Mouse (Mus musculus) CH12.LX (cell line): ENCODE data around the gene Calhm1.
A peak's percentile ranks its signal among the peaks of the same experiment; 100 is the strongest.

Experiments used
- CTCF ChIP-seq, 2 experiments: IDR thresholded peaks in 1 of 2; conservative IDR thresholded peaks in 1 of 2; 2 replicates each; pipeline ENCODE4 v1.5.1; 2011 to 2012; ENCODE audit warnings: low read depth in 2 of 2, low read length in 2 of 2, improper control_type of control experiment in 1 of 2, inconsistent platforms in 1 of 2, mild to moderate bottlenecking in 1 of 2, moderate library complexity in 1 of 2
- ELF1 ChIP-seq: IDR thresholded peaks from 2 replicates; pipeline ENCODE4 v1.6.1; 2014; ENCODE audit warnings: low read depth, mild to moderate bottlenecking, inconsistent platforms, low read length, improper control_type of control experiment
- EP300 ChIP-seq: IDR thresholded peaks from 2 replicates; pipeline ENCODE4 v1.6.1; 2011; ENCODE audit warnings: low read length, improper control_type of control experiment
- MAX ChIP-seq: IDR thresholded peaks from 2 replicates; pipeline ENCODE4 v1.6.1; 2011; ENCODE audit warnings: low read length, improper control_type of control experiment
- MEF2A ChIP-seq: IDR thresholded peaks from 2 replicates; pipeline ENCODE4 v1.6.1; 2014; ENCODE audit warnings: low read depth, mild to moderate bottlenecking, inconsistent platforms, low read length, improper control_type of control experiment, borderline replicate concordance
- MXI1 ChIP-seq: IDR thresholded peaks from 2 replicates; pipeline ENCODE4 v1.6.1; 2011; ENCODE audit warnings: mild to moderate bottlenecking, low read depth, low read length, improper control_type of control experiment
- POLR2A ChIP-seq: IDR thresholded peaks from 2 replicates; pipeline ENCODE4 v1.6.1; 2011; ENCODE audit warnings: low read depth, mild to moderate bottlenecking, improper control_type of control experiment, low read length
- POLR2AphosphoS2 ChIP-seq: IDR thresholded peaks from 2 replicates; pipeline ENCODE4 v1.6.1; 2011; ENCODE audit warnings: low read depth, low read length, improper control_type of control experiment
- UBTF ChIP-seq: IDR thresholded peaks from 2 replicates; pipeline ENCODE4 v1.6.1; 2012; ENCODE audit warnings: low read depth, mild to moderate bottlenecking, inconsistent platforms, low read length, improper control_type of control experiment, moderate library complexity
- USF1 ChIP-seq: IDR thresholded peaks from 2 replicates; pipeline ENCODE4 v1.6.1; 2014; ENCODE audit warnings: low read depth, mild to moderate bottlenecking, inconsistent platforms, low read length, improper control_type of control experiment
- ZC3H11A ChIP-seq: IDR thresholded peaks from 2 replicates; pipeline ENCODE4 v1.6.1; 2012; ENCODE audit warnings: low read depth, mild to moderate bottlenecking, inconsistent platforms, low read length, improper control_type of control experiment
- ZNF384 ChIP-seq: IDR thresholded peaks from 2 replicates; pipeline ENCODE4 v1.6.1; 2012; ENCODE audit warnings: low read depth, low read length, improper control_type of control experiment, inconsistent platforms

- TF ChIP-seq CTCF (conservative IDR thresholded peaks at IDR 0.05 in 1 of 2, IDR thresholded peaks at IDR 0.05 in 1 of 2; ENCODE audit: low read depth in 2 of 2, low read length in 2 of 2) (no peak), ZC3H11A (no peak), POLR2A (peak; percentile 39; the same call in 1 of the 2 replicates), UBTF (0 out of 2 replicates have a peak, but pooled peaks have one; percentile 40), POLR2AphosphoS2 (no peak; the same call in 1 of the 2 replicates), MXI1 (peak; percentile 70; the same call in 1 of the 2 replicates), ELF1 (peak; percentile 32; the same call in 1 of the 2 replicates), MAX (peak; percentile 81), ZNF384 (peak; percentile 53), USF1 (no peak), MEF2A (peak; percentile 98), EP300 (peak; percentile 96)
Measured at GRCm38 (mm10) chr19:47133161-47133560, 10.9 kb downstream of the Calhm1 start.
